ENCODE assay signal across 13 mouse cellular contexts in genomic region chr2:119994839-119995238, GRCm38 (mm10). TPM values are rescaled to one million over a fixed set of nuclear protein-coding genes. Genes with fewer than 3 reads are reported as not detected.
DNase-seq lines count a peak whose midpoint lies in the region; ATAC-seq and TF ChIP-seq lines count a peak whose summit lies in the region.
"Had no signal": no experiment of that assay in that cellular context is flagged by ENCODE, and none has a peak within 500 bp of the region (broad histone marks: within the 10 kb centered on the region; RNA-seq: fewer than 3 reads in every experiment).

No protein-coding gene starts in this region.

- DNase-seq in heart, adult 18-20 months, result no peak
- DNase-seq in lung, postnatal 25 days (ENCODE audit: low spot score), result no peak
- DNase-seq in layer of hippocampus, adult 18-20 months (ENCODE audit: low spot score in 2 of 2), result no peak
- DNase-seq in left cerebral cortex, postnatal 4 days, result no peak
- DNase-seq: right cerebral cortex, postnatal 25 days; thymus, postnatal 14 days had no signal

- H3K27me3 ChIP-seq in heart, embryonic 15.5 days, result no peaks in the 10 kb centered on the region
- H3K27me3 ChIP-seq in lung, embryonic 16.5 days (ENCODE audit: control insufficient read depth, insufficient read depth, low read depth, low read length), result no peaks in the 10 kb centered on the region
- no peaks in the 10 kb centered on the region for H3K27me3 ChIP-seq in intestine, embryonic 15.5 days (replicated peaks)
- no peaks in the 10 kb centered on the region for H3K27me3 ChIP-seq in small intestine, adult 2 months (ENCODE audit: control insufficient read depth, insufficient read depth, low read length)

- no peak overlapping the region for H3K9ac ChIP-seq in heart, embryonic 15.5 days
- H3K9ac ChIP-seq in lung, embryonic 16.5 days (ENCODE audit: low read length), result 0 out of 2 replicates have a peak overlapping the region, but pooled peaks have one; percentile 32
- H3K9ac ChIP-seq in intestine, embryonic 15.5 days, result no peak overlapping the region

- ATAC-seq in heart, embryonic 15.5 days (replicated peaks; ENCODE audit: insufficient number of reproducible peaks, insufficient read depth, low FRiP score, low read depth), result no peak
- no peak for ATAC-seq in lung, embryonic 16.5 days (ENCODE audit: low read depth)
- ATAC-seq in intestine, embryonic 15.5 days, result 0 out of 2 replicates have a peak, but pooled peaks have one; percentile 34
- ATAC-seq: CD4-positive, CD25-positive, alpha-beta regulatory T cell, adult 4 months; forebrain, embryonic 16.5 days; inflammation-experienced regulatory T-cells, adult 6 months had no signal

- peaks cover 22% of the 10 kb centered on the region for H3K4me1 ChIP-seq in heart, embryonic 15.5 days (replicated peaks)
- H3K4me1 ChIP-seq in lung, embryonic 16.5 days (replicated peaks; ENCODE audit: control insufficient read depth, insufficient read depth, low read length), result peaks cover 20% of the 10 kb centered on the region
- H3K4me1 ChIP-seq in intestine, embryonic 15.5 days (replicated peaks), result peaks cover 17% of the 10 kb centered on the region; the same call in 1 of the 2 replicates
- peaks cover 40% of the 10 kb centered on the region for H3K4me1 ChIP-seq in small intestine, adult 2 months (ENCODE audit: control insufficient read depth, insufficient read depth, insufficient read length, low read length)

- no peak overlapping the region for H3K4me3 ChIP-seq in heart, embryonic 15.5 days
- no peak overlapping the region for H3K4me3 ChIP-seq in lung, embryonic 16.5 days (ENCODE audit: low read length)
- no peak overlapping the region for H3K4me3 ChIP-seq in intestine, embryonic 15.5 days (replicated peaks)
- no peak overlapping the region for H3K4me3 ChIP-seq in small intestine, adult 2 months (ENCODE audit: low read depth, low read length)

- no peaks in the 10 kb centered on the region for H3K9me3 ChIP-seq in heart, embryonic 15.5 days (replicated peaks)
- H3K9me3 ChIP-seq in lung, embryonic 16.5 days (ENCODE audit: control insufficient read depth, low read length), result no peaks in the 10 kb centered on the region
- no peaks in the 10 kb centered on the region for H3K9me3 ChIP-seq in intestine, embryonic 15.5 days

- no peaks in the 10 kb centered on the region for H3K36me3 ChIP-seq in heart, embryonic 15.5 days
- no peaks in the 10 kb centered on the region for H3K36me3 ChIP-seq in lung, embryonic 16.5 days (ENCODE audit: control insufficient read depth, insufficient read depth, low read length)
- H3K36me3 ChIP-seq in intestine, embryonic 15.5 days, result no peaks in the 10 kb centered on the region
- H3K36me3 ChIP-seq in small intestine, adult 2 months (ENCODE audit: control insufficient read depth, insufficient read depth, low read length), result no peaks in the 10 kb centered on the region; the same call in 1 of the 2 replicates

- peak overlapping the region; percentile 78 for H3K27ac ChIP-seq in heart, embryonic 15.5 days
- H3K27ac ChIP-seq in lung, embryonic 16.5 days (ENCODE audit: low read length), result peak overlapping the region; percentile 94
- peak overlapping the region; percentile 72 for H3K27ac ChIP-seq in intestine, embryonic 15.5 days
- H3K27ac ChIP-seq in small intestine, adult 2 months (ENCODE audit: insufficient read depth, low read depth, low read length), result peak overlapping the region; percentile 60

- no peak for TF ChIP-seq POLR2A in small intestine, adult 2 months (IDR thresholded peaks at IDR 0.05; ENCODE audit: low read depth, low read length)

- H3K4me2 ChIP-seq in heart, embryonic 15.5 days, result no peak overlapping the region
- H3K4me2 ChIP-seq in lung, embryonic 16.5 days (ENCODE audit: low read depth, low read length), result no peak overlapping the region
- no peak overlapping the region for H3K4me2 ChIP-seq in intestine, embryonic 15.5 days (replicated peaks)

- WGBS in heart, embryonic 15.5 days, result 54% methylated on average over 6 of the region's 6 CpGs
- 77% methylated on average over 6 of the region's 6 CpGs for WGBS in lung, embryonic 16.5 days
- WGBS in intestine, embryonic 15.5 days, result 81% methylated on average over 6 of the region's 6 CpGs
- WGBS in small intestine, adult 2 months, result 45% methylated on average over 6 of the region's 6 CpGs

- intact Hi-C loops in left cerebral cortex, postnatal 4 days (cut with DNase I), result no loop called here

- TF ChIP-seq CTCF in small intestine, adult 2 months (IDR thresholded peaks at IDR 0.05; ENCODE audit: extremely low read depth, insufficient read length, insufficient replicate concordance, low read depth, low read length), result no peak

RNA-seq across cellular contexts. Expression of gene Mapkbp1, which starts 22.3 kb away (rescaled TPM):
- 1.8 and 3.0 TPM in 2 replicates for polyA plus RNA-seq in heart, embryonic 15.5 days (2015; fragmentation: Nextera tagmentation; extraction: Ambion mirVana)
- total RNA-seq in heart, adult 18-20 months (2021), result 1 to 10 TPM; 6.1 to 8.2 TPM
- polyA plus RNA-seq in lung, embryonic 16.5 days (2015; fragmentation: Nextera tagmentation; extraction: Ambion mirVana), result 3.4 and 3.5 TPM in 2 replicates
- polyA plus RNA-seq in intestine, embryonic 15.5 days (2015; fragmentation: Nextera tagmentation; extraction: Ambion mirVana), result 2.2 TPM in 2 replicates
- 3.6 and 15.9 TPM in 2 replicates for polyA plus RNA-seq in small intestine, adult 2 months (2012; rRNA removed)
- total RNA-seq in layer of hippocampus, adult 18-20 months (2021), result 10 to 100 TPM; 39.3 to 40.4 TPM
- total RNA-seq in left cerebral cortex, postnatal 4 days (2021), result 10 to 100 TPM; 81.6 to 85.0 TPM

RNA-seq across cellular contexts. Expression of gene Jmjd7, which starts 32.4 kb away (rescaled TPM):
- polyA plus RNA-seq in heart, embryonic 15.5 days (2015; fragmentation: Nextera tagmentation; extraction: Ambion mirVana), result 12.3 and 16.6 TPM in 2 replicates
- 1 to 10 TPM; 6.1 to 7.9 TPM for total RNA-seq in heart, adult 18-20 months (2021)
- polyA plus RNA-seq in lung, embryonic 16.5 days (2015; fragmentation: Nextera tagmentation; extraction: Ambion mirVana), result 21.2 and 22.9 TPM in 2 replicates
- 15.5 and 17.8 TPM in 2 replicates for polyA plus RNA-seq in intestine, embryonic 15.5 days (2015; fragmentation: Nextera tagmentation; extraction: Ambion mirVana)
- polyA plus RNA-seq in small intestine, adult 2 months (2012; rRNA removed), result 1.3 and 6.8 TPM in 2 replicates
- 1 to 10 TPM; 4.3 to 7.3 TPM for total RNA-seq in layer of hippocampus, adult 18-20 months (2021)
- 10 to 100 TPM; 10.2 to 11.1 TPM for total RNA-seq in left cerebral cortex, postnatal 4 days (2021)

RNA-seq across cellular contexts. Expression of gene Gm28042, which starts 32.5 kb away (rescaled TPM):
- 3.1 and 4.1 TPM in 2 replicates for polyA plus RNA-seq in heart, embryonic 15.5 days (2015; fragmentation: Nextera tagmentation; extraction: Ambion mirVana)
- total RNA-seq in heart, adult 18-20 months (2021), result under 1 TPM; 0.57 to 0.72 TPM
- polyA plus RNA-seq in lung, embryonic 16.5 days (2015; fragmentation: Nextera tagmentation; extraction: Ambion mirVana), result 2.3 and 4.3 TPM in 2 replicates
- polyA plus RNA-seq in intestine, embryonic 15.5 days (2015; fragmentation: Nextera tagmentation; extraction: Ambion mirVana), result 2.2 TPM in 2 replicates
- polyA plus RNA-seq in small intestine, adult 2 months (2012; rRNA removed), result 1.1 and 2.8 TPM in 2 replicates
- total RNA-seq in layer of hippocampus, adult 18-20 months (2021), result 1 to 10 TPM; 1.7 to 2.0 TPM
- 1 to 10 TPM; 3.7 to 5.4 TPM for total RNA-seq in left cerebral cortex, postnatal 4 days (2021)

RNA-seq across cellular contexts. Expression of gene Pla2g4b, which starts 38.4 kb away (rescaled TPM):
- 0.90 and 1.3 TPM in 2 replicates for polyA plus RNA-seq in heart, embryonic 15.5 days (2015; fragmentation: Nextera tagmentation; extraction: Ambion mirVana)
- total RNA-seq in heart, adult 18-20 months (2021), result 1 to 10 TPM in 1 of 2 experiments, under 1 TPM in 1; 0.72 to 1.7 TPM
- polyA plus RNA-seq in lung, embryonic 16.5 days (2015; fragmentation: Nextera tagmentation; extraction: Ambion mirVana), result 1.1 and 1.4 TPM in 2 replicates
- 0.75 and 1.4 TPM in 2 replicates for polyA plus RNA-seq in intestine, embryonic 15.5 days (2015; fragmentation: Nextera tagmentation; extraction: Ambion mirVana)
- polyA plus RNA-seq in small intestine, adult 2 months (2012; rRNA removed), result 0.74 and 3.3 TPM in 2 replicates
- 1 to 10 TPM; 3.9 to 4.1 TPM for total RNA-seq in layer of hippocampus, adult 18-20 months (2021)
- 1 to 10 TPM; 7.1 to 8.1 TPM for total RNA-seq in left cerebral cortex, postnatal 4 days (2021)
